Mouse (Mus musculus) lung, adult 18-20 months (tissue): Measurements from ENCODE around the gene L3mbtl1.

Experiments used
- DNase-seq, 2 experiments: peaks; one replicate each; pipeline ENCODE4 v3.0.0; 2022; ENCODE audit warnings: mixed read lengths in 2 of 2

Gene L3mbtl1

GRCm38 (mm10) chr2:162946964-162947363 is 3.7 kb downstream of the L3mbtl1 start:
- no peak for DNase-seq

- peak; percentile 25 to 50 for DNase-seq
Observed at GRCm38 (mm10) chr2:162947736-162948135, 4.5 kb downstream of the L3mbtl1 start.

- DNase-seq: no peak
Observed at GRCm38 (mm10) chr2:162948221-162948620, 4.9 kb downstream of the L3mbtl1 start.

- no peak for DNase-seq
Observed at GRCm38 (mm10) chr2:162950776-162951175, 7.5 kb downstream of the L3mbtl1 start.

GRCm38 (mm10) chr2:162956843-162957242 is 13.6 kb downstream of the L3mbtl1 start:
- no peak for DNase-seq

GRCm38 (mm10) chr2:162961321-162961720 is 18.0 kb downstream of the L3mbtl1 start:
- DNase-seq: no peak

GRCm38 (mm10) chr2:162966734-162967133 is 23.5 kb downstream of the L3mbtl1 start:
- DNase-seq: no peak

- DNase-seq: peak in 1 of 2 experiments; percentile 39
Observed at GRCm38 (mm10) chr2:162968357-162968756, 25.1 kb downstream of the L3mbtl1 start.

- DNase-seq: no peak
Observed at GRCm38 (mm10) chr2:162969101-162969500, 25.8 kb downstream of the L3mbtl1 start.

GRCm38 (mm10) chr2:162970896-162971295 is 27.6 kb downstream of the L3mbtl1 start:
- no peak for DNase-seq

- no peak for DNase-seq
Observed at GRCm38 (mm10) chr2:162972752-162973151, 29.5 kb downstream of the L3mbtl1 start.

GRCm38 (mm10) chr2:162973206-162973605 is 29.9 kb downstream of the L3mbtl1 start:
- DNase-seq: no peak

GRCm38 (mm10) chr2:162973637-162974036 is 30.4 kb downstream of the L3mbtl1 start:
- DNase-seq: peak in 1 of 2 experiments; percentile 21

GRCm38 (mm10) chr2:162975157-162975775 is 32.0 kb downstream of the L3mbtl1 start:
- no peak for DNase-seq

- peak; percentile 70 to 76 for DNase-seq
Observed at GRCm38 (mm10) chr2:162976001-162976400, 32.7 kb downstream of the L3mbtl1 start.

GRCm38 (mm10) chr2:162984381-162984780 is 41.1 kb downstream of the L3mbtl1 start:
- DNase-seq: no peak

GRCm38 (mm10) chr2:162985923-162986322 is 42.7 kb downstream of the L3mbtl1 start:
- peak; percentile 46 to 66 for DNase-seq

- no peak for DNase-seq
Observed at GRCm38 (mm10) chr2:162986764-162987163, 43.5 kb downstream of the L3mbtl1 start.

- peak in 1 of 2 experiments; percentile 14 for DNase-seq
Observed at GRCm38 (mm10) chr2:162987218-162987617, 43.9 kb downstream of the L3mbtl1 start, which contains the start of gene Sgk2. Gene Sgk2 (plus strand): TSS chr2:162987330.

GRCm38 (mm10) chr2:162988235-162988634 is 45.0 kb downstream of the L3mbtl1 start:
- DNase-seq: no peak

- no peak for DNase-seq
Observed at GRCm38 (mm10) chr2:162991394-162992083, 48.3 kb downstream of the L3mbtl1 start.

GRCm38 (mm10) chr2:162992084-162992437 is 48.8 kb downstream of the L3mbtl1 start:
- DNase-seq: no peak

- DNase-seq: no peak
Observed at GRCm38 (mm10) chr2:162993881-162994616, 50.8 kb downstream of the L3mbtl1 start.
